Mouse (Mus musculus): ENCODE results near the gene F13a1. TPM values are rescaled to one million over a fixed set of nuclear protein-coding genes. Genes with fewer than 3 reads are reported as not detected.
A peak's percentile ranks its signal among the peaks of the same experiment; 100 is the strongest.

Gene F13a1
- polyA plus RNA-seq, 1 experiment from 2014 or later = 6.6 TPM

DNA sequence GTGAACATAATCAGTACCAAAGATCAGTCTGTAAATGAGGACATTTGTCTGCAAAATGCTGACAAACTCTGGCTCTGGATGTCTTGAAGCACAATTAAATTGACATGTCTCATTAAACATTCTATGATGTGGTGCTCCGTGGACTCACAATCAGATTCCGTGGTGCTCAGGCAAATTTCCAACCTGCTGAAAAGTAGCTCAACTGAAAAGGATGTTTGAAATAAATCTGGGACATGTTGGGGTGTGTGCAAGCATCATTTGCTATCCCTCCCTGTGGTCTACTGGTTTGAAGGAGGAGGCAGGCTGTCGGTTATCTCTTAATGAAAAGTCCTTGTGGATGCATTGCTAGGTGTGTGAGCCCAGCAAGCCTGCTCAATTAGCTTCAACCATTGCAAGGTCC lies 77.8 kb downstream of the F13a1 start:
- WGBS = 78% methylated on average over 3 of the region's 3 CpGs
- H3K4me3 ChIP-seq (ENCODE audit: low read depth, low read length) = no peak overlapping the region
- TF ChIP-seq EP300 (IDR thresholded peaks at IDR 0.05) = no peak
- no peak for TF ChIP-seq CTCF (IDR thresholded peaks at IDR 0.05)

GRCm38 (mm10) chr13:36962926-36963325 lies 87.1 kb downstream of the F13a1 start:
- H3K27ac ChIP-seq (ENCODE audit: low read length) = no peak overlapping the region
- H3K4me2 ChIP-seq (replicated peaks; ENCODE audit: low read depth, low read length) = no peak overlapping the region
- H3K4me1 ChIP-seq (ENCODE audit: insufficient read depth, low read depth, low read length) = no peaks in the 10 kb centered on the region
- DNase-seq (ENCODE audit: low spot score) (no peak), ATAC-seq (no peak)
- H3K27me3 ChIP-seq (replicated peaks; ENCODE audit: insufficient read depth, low read length) = no peaks in the 10 kb centered on the region
- H3K9me3 ChIP-seq (ENCODE audit: low read length) = no peaks in the 10 kb centered on the region
- no peaks in the 10 kb centered on the region for H3K36me3 ChIP-seq (ENCODE audit: insufficient read depth, low read length)
- H3K9ac ChIP-seq (replicated peaks; ENCODE audit: low read depth) = no peak overlapping the region
- no peak for TF ChIP-seq CTCF (IDR thresholded peaks at IDR 0.05)
- TF ChIP-seq EP300 (IDR thresholded peaks at IDR 0.05) = no peak
- no peak overlapping the region for H3K4me3 ChIP-seq (ENCODE audit: low read depth, low read length)

More for the DNA sequence above, 77.8 kb downstream of the F13a1 start:
- H3K9me3 ChIP-seq (ENCODE audit: low read length) = no peaks in the 10 kb centered on the region
- no peaks in the 10 kb centered on the region for H3K36me3 ChIP-seq (ENCODE audit: insufficient read depth, low read length)
- no peak overlapping the region for H3K9ac ChIP-seq (replicated peaks; ENCODE audit: low read depth)
- ATAC-seq (no peak), DNase-seq (ENCODE audit: low spot score) (no peak)
- H3K27ac ChIP-seq (ENCODE audit: low read length) = no peak overlapping the region
- no peaks in the 10 kb centered on the region for H3K27me3 ChIP-seq (replicated peaks; ENCODE audit: insufficient read depth, low read length)
- no peak overlapping the region for H3K4me2 ChIP-seq (replicated peaks; ENCODE audit: low read depth, low read length)
- no peaks in the 10 kb centered on the region for H3K4me1 ChIP-seq (ENCODE audit: insufficient read depth, low read depth, low read length)

DNA sequence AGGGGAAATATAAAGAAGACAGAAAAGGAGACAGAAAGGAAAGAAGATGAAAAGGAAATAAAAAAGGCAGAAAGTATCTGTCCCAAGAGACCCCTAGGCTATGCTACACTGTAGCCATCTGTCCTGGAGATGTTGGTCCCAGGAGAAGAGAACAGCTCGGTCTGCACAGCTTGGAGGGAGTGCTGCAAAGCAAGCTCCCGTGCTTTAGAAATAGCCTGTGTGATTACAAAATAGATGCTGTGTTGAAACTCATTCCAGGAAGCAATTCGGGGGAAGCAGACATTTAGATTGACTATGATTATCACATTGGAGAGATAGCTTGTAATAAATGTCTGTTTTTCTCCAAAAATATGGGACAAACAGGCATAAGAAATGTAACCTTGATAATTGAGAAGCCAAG lies 91.0 kb downstream of the F13a1 start:
- Histone ChIP-seq H3K4me2 (replicated peaks; ENCODE audit: low read depth, low read length) (no peak overlapping the region), H3K36me3 (ENCODE audit: insufficient read depth, low read length) (no peaks in the 10 kb centered on the region), H3K27ac (ENCODE audit: low read length) (no peak overlapping the region), H3K9me3 (ENCODE audit: low read length) (no peaks in the 10 kb centered on the region), H3K27me3 (replicated peaks; ENCODE audit: insufficient read depth, low read length) (no peaks in the 10 kb centered on the region), H3K4me3 (ENCODE audit: low read depth, low read length) (no peak overlapping the region), H3K9ac (replicated peaks; ENCODE audit: low read depth) (no peak overlapping the region), H3K4me1 (ENCODE audit: insufficient read depth, low read depth, low read length) (no peaks in the 10 kb centered on the region)
- DNase-seq (ENCODE audit: low spot score) (peak; percentile 55), ATAC-seq (no peak)
- TF ChIP-seq EP300 (IDR thresholded peaks at IDR 0.05) (no peak), CTCF (IDR thresholded peaks at IDR 0.05) (no peak)
- 39% methylated on average over 3 of the region's 3 CpGs for WGBS

GRCm38 (mm10) chr13:36954937-36955336 lies 95.1 kb downstream of the F13a1 start:
- no peak overlapping the region for H3K4me3 ChIP-seq (ENCODE audit: low read depth, low read length)
- no peak overlapping the region for H3K4me2 ChIP-seq (replicated peaks; ENCODE audit: low read depth, low read length)
- 78% methylated on average over 3 of the region's 3 CpGs for WGBS
- no peak for DNase-seq (ENCODE audit: low spot score)
- ATAC-seq = no peak
- no peaks in the 10 kb centered on the region for H3K9me3 ChIP-seq (ENCODE audit: low read length)
- H3K36me3 ChIP-seq (ENCODE audit: insufficient read depth, low read length) = no peaks in the 10 kb centered on the region
- no peaks in the 10 kb centered on the region for H3K27me3 ChIP-seq (replicated peaks; ENCODE audit: insufficient read depth, low read length)
- TF ChIP-seq CTCF (IDR thresholded peaks at IDR 0.05) = no peak
- no peak for TF ChIP-seq EP300 (IDR thresholded peaks at IDR 0.05)
- H3K4me1 ChIP-seq (ENCODE audit: insufficient read depth, low read depth, low read length) = no peaks in the 10 kb centered on the region
- H3K9ac ChIP-seq (replicated peaks; ENCODE audit: low read depth) = no peak overlapping the region
- H3K27ac ChIP-seq (ENCODE audit: low read length) = no peak overlapping the region

DNA sequence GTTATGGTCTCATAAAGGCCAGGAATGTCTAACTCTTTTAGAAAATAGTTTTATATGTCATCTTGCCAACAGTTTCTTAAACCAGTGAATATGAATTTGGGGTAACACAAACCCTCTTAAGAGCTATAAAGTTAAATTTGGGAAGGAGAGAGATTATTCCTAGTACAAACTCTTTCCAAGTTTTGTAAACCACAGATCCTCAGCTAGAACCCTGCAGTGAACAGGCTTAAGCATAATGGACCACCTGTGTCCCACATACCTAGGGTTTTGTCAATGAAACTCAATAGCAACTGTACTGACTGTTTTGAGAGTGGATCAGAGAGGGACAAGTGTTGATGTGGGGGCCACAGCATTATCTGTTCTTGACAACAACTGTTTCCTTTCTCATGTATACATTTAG lies 96.4 kb downstream of the F13a1 start:
- H3K4me2 ChIP-seq (replicated peaks; ENCODE audit: low read depth, low read length) = no peak overlapping the region
- no peak overlapping the region for H3K4me3 ChIP-seq (ENCODE audit: low read depth, low read length)
- TF ChIP-seq EP300 (IDR thresholded peaks at IDR 0.05) (no peak), CTCF (IDR thresholded peaks at IDR 0.05) (no peak)
- no peaks in the 10 kb centered on the region for H3K9me3 ChIP-seq (ENCODE audit: low read length)
- no peak for DNase-seq (ENCODE audit: low spot score)
- no peak overlapping the region for H3K27ac ChIP-seq (ENCODE audit: low read length)
- H3K27me3 ChIP-seq (replicated peaks; ENCODE audit: insufficient read depth, low read length) = no peaks in the 10 kb centered on the region
- no peak for ATAC-seq
- no peaks in the 10 kb centered on the region for H3K4me1 ChIP-seq (ENCODE audit: insufficient read depth, low read depth, low read length)
- no peak overlapping the region for H3K9ac ChIP-seq (replicated peaks; ENCODE audit: low read depth)
- H3K36me3 ChIP-seq (ENCODE audit: insufficient read depth, low read length) = no peaks in the 10 kb centered on the region

GRCm38 (mm10) chr13:36941891-36942290 lies 108.2 kb downstream of the F13a1 start:
- ATAC-seq = no peak
- H3K4me2 ChIP-seq (replicated peaks; ENCODE audit: low read depth, low read length) = no peak overlapping the region
- no peaks in the 10 kb centered on the region for H3K4me1 ChIP-seq (ENCODE audit: insufficient read depth, low read depth, low read length)
- WGBS = 81% methylated on average over 3 of the region's 3 CpGs
- TF ChIP-seq CTCF (IDR thresholded peaks at IDR 0.05) (no peak), EP300 (IDR thresholded peaks at IDR 0.05) (no peak)
- no peak overlapping the region for H3K9ac ChIP-seq (replicated peaks; ENCODE audit: low read depth)
- no peak for DNase-seq (ENCODE audit: low spot score)
- H3K36me3 ChIP-seq (ENCODE audit: insufficient read depth, low read length) = no peaks in the 10 kb centered on the region
- no peaks in the 10 kb centered on the region for H3K9me3 ChIP-seq (ENCODE audit: low read length)
- no peak overlapping the region for H3K27ac ChIP-seq (ENCODE audit: low read length)
- no peak overlapping the region for H3K4me3 ChIP-seq (ENCODE audit: low read depth, low read length)
- H3K27me3 ChIP-seq (replicated peaks; ENCODE audit: insufficient read depth, low read length) = no peaks in the 10 kb centered on the region

DNA sequence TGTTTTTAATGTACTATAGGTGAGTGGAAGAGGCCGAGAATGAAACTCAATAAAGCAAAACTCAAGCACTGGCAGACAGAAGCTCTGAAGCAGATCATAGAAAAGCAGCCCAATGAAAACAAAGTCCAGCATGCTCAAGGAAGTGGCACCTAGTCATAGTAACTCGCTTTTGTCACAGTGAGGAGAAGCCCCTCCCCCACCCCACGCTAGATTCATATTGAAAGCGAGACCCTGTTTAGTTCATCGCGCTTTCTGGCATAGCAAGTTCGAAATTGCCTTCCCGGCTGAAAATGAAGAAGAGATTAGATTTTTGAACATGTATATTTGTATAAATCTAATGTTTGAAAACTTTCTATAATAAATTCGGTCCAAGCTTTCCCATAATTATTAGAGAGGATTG lies 118.0 kb downstream of the F13a1 start:
- TF ChIP-seq EP300 (IDR thresholded peaks at IDR 0.05) (no peak), CTCF (IDR thresholded peaks at IDR 0.05) (no peak)
- Histone ChIP-seq H3K4me3 (ENCODE audit: low read depth, low read length) (no peak overlapping the region), H3K9me3 (ENCODE audit: low read length) (no peaks in the 10 kb centered on the region), H3K4me2 (replicated peaks; ENCODE audit: low read depth, low read length) (no peak overlapping the region), H3K4me1 (ENCODE audit: insufficient read depth, low read depth, low read length) (no peaks in the 10 kb centered on the region), H3K36me3 (ENCODE audit: insufficient read depth, low read length) (no peaks in the 10 kb centered on the region), H3K27me3 (replicated peaks; ENCODE audit: insufficient read depth, low read length) (no peaks in the 10 kb centered on the region), H3K9ac (replicated peaks; ENCODE audit: low read depth) (no peak overlapping the region), H3K27ac (ENCODE audit: low read length) (no peak overlapping the region)
- no peak for DNase-seq (ENCODE audit: low spot score)
- no peak for ATAC-seq
- WGBS = 84% methylated on average over 9 of the region's 9 CpGs
